Mouse (Mus musculus) bone marrow, adult 2 months (tissue): Measurements from ENCODE around the gene Ube3b.

Experiments used
- CTCF ChIP-seq: fragments of 200-500 bp; IDR thresholded peaks from 2 replicates; pipeline ENCODE4 v1.5.1; 2011; ENCODE audit warnings: low read length, control low read depth; ENCODE audit not compliant: control insufficient read depth, insufficient read depth
- POLR2A ChIP-seq: fragments of 200-500 bp; IDR thresholded peaks from 2 replicates; pipeline ENCODE4 v1.6.1; 2011; ENCODE audit warnings: low read depth, mild to moderate bottlenecking, control low read depth, low read length, borderline replicate concordance; ENCODE audit not compliant: control insufficient read depth

GRCm38 (mm10) chr5:114470359-114470758 is 90.0 kb downstream of the Ube3b start:
- TF ChIP-seq CTCF: no peak
- TF ChIP-seq POLR2A: no peak
